Mouse (Mus musculus): ENCODE results near the gene Rnd2.
A peak's percentile ranks its signal among the peaks of the same experiment; 100 is the strongest.

GRCm38 (mm10) chr11:101464211-101465100, at the start of gene Rnd2:
- no peak; the same call in 1 of the 2 replicates for TF ChIP-seq CTCF (IDR thresholded peaks at IDR 0.05)
- TF ChIP-seq EP300 (IDR thresholded peaks at IDR 0.05) = peak; percentile 86

Data from lung, postnatal 0 days (tissue).